Mouse (Mus musculus) forebrain, embryonic 10.5 days (tissue): ENCODE results near the gene Mtr. TPM values are rescaled to one million over a fixed set of nuclear protein-coding genes. Genes with fewer than 3 reads are reported as not detected.

ENCODE experiments used
- DNase-seq: peaks from one replicate; pipeline ENCODE4 v3.0.0-alpha.2; 2017; ENCODE audit warnings: low spot score; ENCODE audit errors: extremely low spot score
- H3K27ac ChIP-seq: fragments of 300-500 bp; sonication (generic); 2 replicates; pipeline ENCODE4 v1.5.1; 2016; ENCODE audit warnings: mild to moderate bottlenecking
- H3K27me3 ChIP-seq: fragments of 300-500 bp; sonication (generic); 2 replicates; pipeline ENCODE4 v1.6.1; 2016; ENCODE audit warnings: mild to moderate bottlenecking; ENCODE audit not compliant: poor library complexity, severe bottlenecking
- H3K36me3 ChIP-seq: fragments of 300-500 bp; sonication (generic); replicated peaks from 2 replicates; pipeline ENCODE4 v1.6.1; 2016; ENCODE audit warnings: mild to moderate bottlenecking, moderate library complexity
- H3K4me1 ChIP-seq: fragments of 300-500 bp; sonication (generic); 2 replicates; pipeline ENCODE4 v1.6.1; 2016
- H3K4me3 ChIP-seq: fragments of 300-500 bp; sonication (generic); 2 replicates; pipeline ENCODE4 v1.5.1; 2016; ENCODE audit warnings: mild to moderate bottlenecking, moderate library complexity
- H3K9me3 ChIP-seq: fragments of 300-500 bp; sonication (generic); 2 replicates; pipeline ENCODE4 v1.6.1; 2016; ENCODE audit warnings: mild to moderate bottlenecking, moderate library complexity
- WGBS: fragments of 180-500 bp; shearing (Covaris S2); methylation state at CpG from one replicate; pipeline ENCODE4 v1.1.7; 2016; 5-methylcytosine and 5-hydroxymethylcytosine counted together
- polyA plus RNA-seq: library from polyadenylated mRNA; unstranded; fragments of >200 nt; fragmentation: Nextera tagmentation; extraction: Ambion mirVana; gene quantifications from 2 replicates; pipeline ENCODE4 v1.2.1, GENCODE M21; 2016

Gene Mtr
- 20.5 and 24.8 TPM in 2 replicates for polyA plus RNA-seq

DNA sequence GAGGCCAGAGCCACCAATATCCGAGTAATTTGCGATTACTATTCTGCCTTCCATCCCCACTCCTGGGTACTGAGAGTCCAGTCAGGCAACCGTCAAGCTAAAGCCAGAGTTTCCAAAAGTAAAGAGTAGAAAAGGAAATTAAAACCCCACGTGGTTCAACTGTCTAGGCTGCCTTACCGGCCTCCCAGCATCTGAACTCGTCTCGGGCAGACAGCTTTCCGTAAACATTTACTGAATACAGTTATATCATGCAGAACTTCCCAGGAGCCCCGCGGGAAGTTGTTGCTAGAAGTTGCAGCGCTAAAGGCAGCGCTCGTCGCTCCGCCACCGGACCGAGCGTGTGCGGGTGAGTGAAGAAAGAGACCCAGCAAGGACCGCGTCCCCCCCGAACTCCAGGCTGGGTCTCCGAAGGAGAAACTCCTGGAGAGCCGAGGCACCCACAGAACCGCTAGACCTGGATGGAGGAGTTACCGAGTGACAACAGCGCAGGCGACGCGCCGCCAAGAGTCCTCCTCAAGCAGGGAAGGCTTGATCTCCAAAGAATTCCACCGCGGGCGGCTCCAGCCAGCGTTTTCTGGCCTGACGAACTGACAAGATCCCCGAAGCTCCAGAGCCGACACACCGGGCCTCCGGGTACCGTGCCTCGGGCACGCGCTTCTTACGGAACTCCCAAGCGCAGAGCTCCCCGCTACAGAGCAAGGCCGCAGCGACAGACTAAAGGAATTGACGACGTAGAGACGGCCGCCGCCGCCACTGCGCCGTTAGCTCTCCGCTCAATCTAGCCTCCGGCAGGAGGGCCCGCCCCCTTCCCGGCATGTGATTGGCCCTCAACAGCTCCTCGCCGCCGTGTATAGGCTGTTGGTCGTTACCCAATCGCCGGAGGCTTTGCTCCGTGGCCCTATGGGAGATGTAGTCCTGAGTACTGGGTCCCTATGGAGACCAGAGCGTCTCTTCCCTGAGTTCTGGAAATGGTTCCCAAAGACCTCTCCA, at the start of gene Mtr:
Gene Mtr (minus strand): TSS at position 723 of the 990 bp plus-strand sequence.
- peak; percentile 95 for DNase-seq
- WGBS, result under 1% methylated on average over 69 of the region's 69 CpGs
- peaks cover 17% of the 10 kb centered on the region; the same call in 1 of the 2 replicates for H3K9me3 ChIP-seq
- H3K4me1 ChIP-seq, result peaks cover 17% of the 10 kb centered on the region
- peaks cover 14% of the 10 kb centered on the region for H3K36me3 ChIP-seq
- peak within 1 kb of the TSS; percentile 91 for H3K27ac ChIP-seq
- no peaks in the 10 kb centered on the region for H3K27me3 ChIP-seq
- H3K4me3 ChIP-seq, result peak within 1 kb of the TSS; percentile 81

- peaks cover 15% of the 10 kb centered on the region for H3K4me1 ChIP-seq
- H3K27me3 ChIP-seq, result no peaks in the 10 kb centered on the region
- 77% methylated on average over 4 of the region's 4 CpGs for WGBS
- H3K36me3 ChIP-seq, result no peaks in the 10 kb centered on the region
- H3K9me3 ChIP-seq, result no peaks in the 10 kb centered on the region
- DNase-seq, result no peak
- 0 out of 2 replicates have a peak overlapping the region, but pooled peaks have one; percentile 20 for H3K27ac ChIP-seq
- H3K4me3 ChIP-seq, result no peak overlapping the region
These were observed 49.4 kb upstream of the Mtr start for GRCm38 (mm10) chr13:12307286-12307685.

- DNase-seq, result no peak
- no peaks in the 10 kb centered on the region for H3K27me3 ChIP-seq
- H3K36me3 ChIP-seq, result no peaks in the 10 kb centered on the region
- peaks cover 15% of the 10 kb centered on the region for H3K4me1 ChIP-seq
- 85% methylated on average over 8 of the region's 8 CpGs for WGBS
- no peak overlapping the region for H3K4me3 ChIP-seq
- H3K27ac ChIP-seq, result no peak overlapping the region
- no peaks in the 10 kb centered on the region for H3K9me3 ChIP-seq
These were observed 47.6 kb upstream of the Mtr start for GRCm38 (mm10) chr13:12305540-12305939.

GRCm38 (mm10) chr13:12304991-12305390, 47.1 kb upstream of the Mtr start:
- no peak for DNase-seq
- Histone ChIP-seq H3K9me3 (no peaks in the 10 kb centered on the region), H3K27me3 (no peaks in the 10 kb centered on the region), H3K27ac (no peak overlapping the region), H3K4me3 (no peak overlapping the region), H3K4me1 (peaks cover 15% of the 10 kb centered on the region), H3K36me3 (no peaks in the 10 kb centered on the region)
- WGBS, result 88% methylated on average over 5 of the region's 5 CpGs

DNA sequence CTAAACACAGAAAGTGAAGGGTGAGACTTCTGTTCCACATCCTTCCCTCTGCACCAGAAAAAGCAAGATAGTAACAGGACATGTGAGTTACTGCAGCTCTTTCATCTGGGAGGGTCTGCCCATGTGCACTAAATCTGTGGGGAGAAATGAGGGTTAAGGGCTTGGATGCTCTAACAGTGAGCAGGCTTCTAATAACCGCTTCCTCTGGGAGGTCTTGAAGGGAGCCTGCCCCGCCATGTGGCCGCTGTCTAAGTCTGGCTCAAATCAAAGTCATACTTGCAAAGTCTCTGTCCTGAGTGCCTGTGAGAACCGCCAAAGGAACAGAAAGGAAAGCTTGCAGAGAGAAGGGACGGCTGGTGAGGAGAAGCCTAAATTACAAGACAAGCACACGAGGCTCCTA, 39.9 kb upstream of the Mtr start:
- Histone ChIP-seq H3K4me1 (peaks cover 3% of the 10 kb centered on the region; the same call in 1 of the 2 replicates), H3K4me3 (no peak overlapping the region), H3K27ac (no peak overlapping the region), H3K27me3 (no peaks in the 10 kb centered on the region), H3K9me3 (no peaks in the 10 kb centered on the region), H3K36me3 (0 out of 2 replicates have a peak, but pooled peaks cover under 1% of the 10 kb centered on the region)
- no peak for DNase-seq
- 82% methylated on average over 6 of the region's 6 CpGs for WGBS

- Histone ChIP-seq H3K36me3 (0 out of 2 replicates have a peak, but pooled peaks cover 3% of the 10 kb centered on the region), H3K4me3 (no peak overlapping the region), H3K27ac (no peak overlapping the region), H3K9me3 (0 out of 2 replicates have a peak, but pooled peaks cover 3% of the 10 kb centered on the region), H3K4me1 (peaks cover 3% of the 10 kb centered on the region; the same call in 1 of the 2 replicates), H3K27me3 (no peaks in the 10 kb centered on the region)
- DNase-seq, result no peak
- WGBS, result 89% methylated on average over 3 of the region's 3 CpGs
These were observed 38.8 kb upstream of the Mtr start for GRCm38 (mm10) chr13:12296701-12297100.

GRCm38 (mm10) chr13:12293810-12294209, 35.9 kb upstream of the Mtr start:
- no peaks in the 10 kb centered on the region for H3K27me3 ChIP-seq
- H3K27ac ChIP-seq, result peak overlapping the region; percentile 30; the same call in 1 of the 2 replicates
- DNase-seq, result no peak
- 0 out of 2 replicates have a peak, but pooled peaks cover 3% of the 10 kb centered on the region for H3K9me3 ChIP-seq
- 0 out of 2 replicates have a peak, but pooled peaks cover 3% of the 10 kb centered on the region for H3K36me3 ChIP-seq
- 91% methylated on average over 7 of the region's 7 CpGs for WGBS
- no peak overlapping the region for H3K4me3 ChIP-seq
- H3K4me1 ChIP-seq, result peaks cover 3% of the 10 kb centered on the region; the same call in 1 of the 2 replicates

- 0 out of 2 replicates have a peak, but pooled peaks cover 3% of the 10 kb centered on the region for H3K4me1 ChIP-seq
- WGBS, result 89% methylated on average over 7 of the region's 7 CpGs
- H3K9me3 ChIP-seq, result 0 out of 2 replicates have a peak, but pooled peaks cover 3% of the 10 kb centered on the region
- DNase-seq, result no peak
- no peak overlapping the region for H3K4me3 ChIP-seq
- no peak overlapping the region for H3K27ac ChIP-seq
- peaks cover 3% of the 10 kb centered on the region; the same call in 1 of the 2 replicates for H3K36me3 ChIP-seq
- no peaks in the 10 kb centered on the region for H3K27me3 ChIP-seq
These were observed 32.8 kb upstream of the Mtr start for GRCm38 (mm10) chr13:12290700-12291099.

DNA sequence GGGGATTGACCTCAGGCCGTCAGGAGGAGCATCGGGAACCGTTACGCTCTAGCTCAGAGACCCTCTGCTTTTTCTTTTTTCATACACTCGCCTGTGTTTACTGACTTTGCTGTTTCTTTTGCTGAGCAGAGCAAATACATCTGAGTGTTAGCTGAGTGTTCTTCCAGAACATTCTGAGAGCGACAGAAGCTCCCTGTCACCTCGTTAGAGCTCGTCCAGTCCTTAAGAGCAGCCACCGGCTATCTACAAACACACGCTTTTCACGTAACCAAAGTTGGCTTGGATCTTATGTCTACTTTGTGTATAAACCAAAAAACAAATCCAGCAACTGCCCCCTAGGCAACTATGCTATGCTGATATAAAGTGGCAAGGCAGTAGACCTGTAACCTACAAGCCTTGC, 26.6 kb upstream of the Mtr start:
- Histone ChIP-seq H3K4me3 (no peak overlapping the region), H3K27ac (no peak overlapping the region), H3K27me3 (no peaks in the 10 kb centered on the region), H3K4me1 (no peaks in the 10 kb centered on the region), H3K36me3 (no peaks in the 10 kb centered on the region; the same call in 1 of the 2 replicates), H3K9me3 (no peaks in the 10 kb centered on the region)
- 89% methylated on average over 11 of the region's 11 CpGs for WGBS
- no peak for DNase-seq

GRCm38 (mm10) chr13:12283826-12284225, 25.9 kb upstream of the Mtr start:
- Histone ChIP-seq H3K36me3 (no peaks in the 10 kb centered on the region; the same call in 1 of the 2 replicates), H3K4me1 (no peaks in the 10 kb centered on the region), H3K4me3 (no peak overlapping the region), H3K9me3 (no peaks in the 10 kb centered on the region), H3K27ac (no peak overlapping the region), H3K27me3 (no peaks in the 10 kb centered on the region)
- 84% methylated on average over 3 of the region's 3 CpGs for WGBS
- DNase-seq, result no peak

- no peaks in the 10 kb centered on the region for H3K27me3 ChIP-seq
- WGBS, result 88% methylated on average over 6 of the region's 6 CpGs
- DNase-seq, result no peak
These were observed 16.8 kb upstream of the Mtr start for GRCm38 (mm10) chr13:12274721-12275120.

GRCm38 (mm10) chr13:12274220-12274619, 16.3 kb upstream of the Mtr start:
- Histone ChIP-seq H3K4me1 (no peaks in the 10 kb centered on the region), H3K36me3 (peaks cover 5% of the 10 kb centered on the region; the same call in 1 of the 2 replicates), H3K27me3 (no peaks in the 10 kb centered on the region), H3K27ac (no peak overlapping the region), H3K4me3 (no peak overlapping the region), H3K9me3 (no peaks in the 10 kb centered on the region)
- WGBS, result 88% methylated on average over 4 of the region's 4 CpGs
- no peak for DNase-seq

More at GRCm38 (mm10) chr13:12274721-12275120, 16.8 kb upstream of the Mtr start:
- H3K27ac ChIP-seq, result no peak overlapping the region
- no peaks in the 10 kb centered on the region for H3K9me3 ChIP-seq
- no peak overlapping the region for H3K4me3 ChIP-seq
- no peaks in the 10 kb centered on the region for H3K4me1 ChIP-seq
- H3K36me3 ChIP-seq, result peaks cover 5% of the 10 kb centered on the region; the same call in 1 of the 2 replicates
